Mouse (Mus musculus): Measurements from ENCODE around the gene Gm28374. TPM values are rescaled to one million over a fixed set of nuclear protein-coding genes. Genes with fewer than 3 reads are reported as not detected.
A peak's percentile ranks its signal among the peaks of the same experiment; 100 is the strongest.

Gene Gm28374
- total RNA-seq, 2 experiments from 2014 or later: 0.59 to 1.3 TPM

DNA sequence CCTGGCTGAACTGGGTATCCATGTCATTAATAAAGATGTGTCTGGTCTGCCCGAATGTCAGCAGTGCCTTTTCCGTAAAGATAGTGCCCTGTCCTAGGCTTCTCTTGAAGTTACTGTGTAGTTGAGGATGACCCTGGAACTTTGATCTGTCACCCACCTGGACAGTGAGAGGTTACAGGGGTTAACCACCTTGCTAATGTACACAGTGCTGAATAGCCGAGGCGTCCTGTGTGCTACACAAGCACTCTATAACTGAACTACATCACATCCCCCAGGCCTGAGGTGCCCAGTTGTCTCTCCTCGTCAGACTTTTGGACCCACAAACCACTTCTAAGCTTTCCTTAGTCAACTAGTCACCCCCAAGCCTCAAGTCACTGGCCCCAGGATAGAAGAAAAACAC lies 19.6 kb downstream of the Gm28374 start:
- no peak for DNase-seq (ENCODE audit: low spot score in 2 of 2)
- intact Hi-C loops (cut with DNase I): no loop called here

DNA sequence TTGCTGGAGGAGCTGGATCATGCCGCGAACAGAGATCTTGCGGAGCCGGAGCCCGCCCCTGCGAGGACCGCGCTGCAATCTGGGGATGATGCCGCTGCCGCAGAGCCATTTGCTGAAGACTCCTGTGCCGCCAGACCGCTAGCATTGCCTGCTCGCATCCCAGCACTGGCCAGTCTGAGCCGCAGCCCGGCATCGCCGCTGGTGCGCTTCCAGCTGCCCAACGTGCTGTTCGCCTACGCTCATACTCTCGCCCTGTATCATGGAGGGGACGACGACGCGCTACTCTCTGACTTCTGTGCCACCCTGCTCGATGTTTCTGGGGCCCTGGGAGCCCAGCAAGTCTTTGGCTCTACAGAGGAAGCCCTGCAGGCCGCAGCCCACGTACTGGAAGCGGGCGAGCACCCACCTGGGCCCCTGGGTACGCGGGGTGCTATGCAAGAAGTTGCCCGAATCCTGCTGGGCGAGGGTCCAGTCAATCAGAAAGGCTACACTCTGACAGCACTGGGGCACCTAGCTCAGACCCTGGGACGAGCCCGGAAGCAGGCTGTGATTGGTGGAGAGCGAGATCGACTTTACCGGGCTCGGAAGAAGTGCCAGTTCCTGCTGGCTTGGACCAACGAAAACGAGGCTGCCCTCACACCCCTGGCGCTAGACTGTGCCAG lies 20.3 kb downstream of the Gm28374 start:
- peak; percentile 39 to 55 for DNase-seq (ENCODE audit: low spot score in 2 of 2)
- intact Hi-C loops (cut with DNase I): no loop called here

DNA sequence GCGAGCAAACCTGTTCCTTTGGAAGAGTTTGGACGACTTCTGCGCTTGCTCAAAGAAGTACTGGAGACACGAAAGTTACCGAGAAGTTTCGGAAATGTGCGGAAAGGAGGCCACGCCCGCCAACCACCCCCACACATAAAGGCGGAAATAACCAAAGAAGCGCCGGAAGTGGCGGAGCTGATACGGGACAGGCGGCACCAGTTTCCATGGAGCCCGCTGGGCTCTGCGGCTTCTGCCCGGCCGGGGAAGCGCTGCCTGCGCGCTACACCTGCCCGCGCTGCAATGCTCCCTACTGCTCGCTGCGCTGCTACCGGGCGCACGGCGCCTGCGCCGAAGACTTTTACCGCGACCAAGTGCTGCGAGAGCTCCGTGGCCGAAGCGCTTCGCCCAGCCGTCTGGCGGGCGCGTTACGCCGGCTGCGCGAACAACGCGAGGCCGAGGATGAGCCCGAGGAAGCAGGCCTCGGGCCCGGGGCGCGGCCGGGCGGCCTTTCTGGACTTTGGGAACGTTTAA lies 21.0 kb downstream of the Gm28374 start, which contains the start of gene Znhit2:
Znhit2 (plus strand) TSS at position 172 of the 513 bp plus-strand sequence.
- DNase-seq (ENCODE audit: low spot score in 2 of 2): peak; percentile 95 to 96
- intact Hi-C loops (cut with DNase I): no loop called here

DNA sequence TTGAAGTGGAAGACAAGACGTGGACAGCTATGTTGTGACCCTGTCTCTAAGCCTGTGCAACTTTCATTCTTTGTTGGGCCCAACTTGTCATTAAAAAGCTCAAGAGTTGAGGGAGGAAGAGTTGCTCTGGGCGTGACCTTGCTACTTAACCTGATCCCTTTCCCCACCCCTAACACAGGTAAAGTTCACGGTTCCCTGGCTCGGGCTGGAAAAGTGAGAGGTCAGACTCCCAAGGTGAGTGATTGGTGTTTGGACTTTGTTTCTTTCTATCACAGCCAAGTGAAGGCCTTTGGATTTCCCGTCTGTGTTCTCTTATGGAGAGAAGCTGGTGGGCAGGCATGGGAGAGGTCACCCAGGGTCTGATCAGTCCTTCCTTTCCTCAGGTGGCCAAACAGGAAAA lies 23.1 kb downstream of the Gm28374 start:
- no peak for DNase-seq (ENCODE audit: low spot score in 2 of 2)
- intact Hi-C loops (cut with DNase I): no loop called here

DNA sequence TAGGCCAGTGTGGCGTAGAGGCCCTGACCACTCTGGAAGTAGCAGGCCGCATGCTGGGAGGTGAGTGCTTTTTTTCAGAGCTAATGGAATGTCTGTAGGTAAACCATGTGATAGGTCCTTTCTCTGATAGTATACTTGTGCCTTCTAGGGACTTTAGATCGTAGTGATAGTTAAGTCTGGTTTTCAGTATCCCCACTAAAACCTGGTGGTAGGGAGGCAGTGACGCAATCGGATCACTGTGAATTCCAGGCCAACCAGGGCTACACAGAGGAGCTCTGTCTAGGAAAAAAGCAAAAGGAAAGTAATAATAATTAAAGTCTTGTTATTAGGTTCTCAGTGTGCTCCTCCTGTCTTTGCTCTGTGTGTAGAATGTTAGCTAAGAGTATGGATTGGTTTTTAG lies 23.5 kb downstream of the Gm28374 start:
- intact Hi-C loops (cut with DNase I): no loop called here
- DNase-seq (ENCODE audit: low spot score in 2 of 2): no peak

DNA sequence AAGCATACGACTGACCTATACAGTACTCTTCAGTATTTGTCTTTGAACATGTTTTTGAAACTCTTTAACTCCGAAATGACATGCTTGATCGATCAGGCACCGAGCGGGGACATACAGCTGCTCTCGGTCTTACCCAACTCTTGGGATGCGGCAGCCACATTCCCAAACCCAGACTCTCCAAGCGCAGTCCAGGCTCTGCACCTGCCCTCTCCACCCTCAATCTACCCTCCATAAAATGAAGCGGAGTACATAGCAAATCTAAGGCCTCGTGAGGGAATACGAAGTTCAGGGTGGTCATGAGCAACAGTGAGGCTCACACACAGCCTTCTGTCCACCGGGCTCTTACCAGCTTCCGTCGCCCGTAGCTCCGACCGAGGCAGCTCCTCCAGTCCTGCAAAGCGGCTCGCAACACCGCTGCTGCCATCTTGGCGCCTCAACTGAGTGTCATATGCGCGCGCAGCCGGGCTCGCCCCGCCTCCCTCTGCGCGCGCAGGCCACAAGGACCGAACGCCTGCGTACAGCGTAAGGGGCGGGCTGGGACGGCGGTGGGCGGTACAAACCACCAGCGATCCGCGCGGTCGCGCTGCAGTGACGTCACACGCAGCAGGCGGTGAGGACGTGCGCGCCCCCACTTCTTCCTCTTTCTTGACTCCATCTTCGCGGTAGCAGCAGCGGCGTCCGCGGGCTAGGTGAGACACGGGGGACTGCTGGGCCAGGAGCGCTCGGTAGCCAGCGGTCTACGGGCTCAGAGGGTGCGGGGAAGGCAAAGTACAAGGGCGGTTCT lies 24.6 kb downstream of the Gm28374 start, which contains the start of the genes Mrpl49 and Fau:
Mrpl49 (minus strand) TSS at position 473 of the 784 bp plus-strand sequence.
Fau (plus strand) TSS at position 532 of the 784 bp plus-strand sequence.
- DNase-seq (ENCODE audit: low spot score in 2 of 2): peak; percentile 99 to 100
- intact Hi-C loops (cut with DNase I): loop anchor here (1.0 kb wide), 1 partner anchor 10 kb away; no protein-coding TSS in a partner anchor

DNA sequence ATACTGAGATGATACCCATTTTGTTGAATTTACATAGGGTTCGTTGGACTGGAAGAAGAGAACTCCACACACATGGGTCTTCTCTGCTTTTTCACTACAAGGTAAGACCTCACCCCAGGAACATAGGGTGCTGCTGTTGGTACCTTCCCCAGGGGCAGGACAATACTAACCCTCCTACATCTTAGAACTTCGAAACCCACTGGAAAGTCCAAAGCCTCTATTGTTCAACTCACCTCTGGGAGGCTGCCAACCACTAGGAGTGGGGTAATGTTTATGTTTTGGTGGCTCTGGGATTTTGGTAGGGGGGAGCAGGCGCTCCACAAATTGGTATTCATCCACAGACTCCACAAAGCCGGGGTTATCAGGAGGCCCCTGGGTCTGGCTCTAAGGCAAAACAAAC lies 25.4 kb downstream of the Gm28374 start:
- no peak for DNase-seq (ENCODE audit: low spot score in 2 of 2)
- intact Hi-C loops (cut with DNase I): loop anchor here (1.0 kb wide), 1 partner anchor 9 kb away; no protein-coding TSS in a partner anchor

DNA sequence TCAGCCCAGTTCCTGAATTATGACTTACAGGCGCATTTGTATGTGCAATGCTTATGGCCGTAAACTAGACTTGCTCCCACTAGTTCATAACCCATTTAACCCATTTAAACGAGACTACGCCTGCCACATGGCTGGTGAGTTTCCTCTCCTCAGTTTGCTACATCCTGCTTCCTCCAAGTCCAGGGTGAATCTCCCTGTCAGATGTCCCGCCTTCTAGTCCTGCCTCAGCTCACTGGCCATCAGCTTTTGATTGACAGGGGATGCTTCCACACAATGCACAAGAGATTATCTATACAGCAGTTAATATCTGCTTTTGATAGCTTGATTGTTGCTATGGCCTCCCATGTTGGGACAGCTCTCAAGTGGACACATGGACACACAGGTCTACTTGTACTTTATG lies 27.8 kb downstream of the Gm28374 start:
- intact Hi-C loops (cut with DNase I): no loop called here
- no peak for DNase-seq (ENCODE audit: low spot score in 2 of 2)

DNA sequence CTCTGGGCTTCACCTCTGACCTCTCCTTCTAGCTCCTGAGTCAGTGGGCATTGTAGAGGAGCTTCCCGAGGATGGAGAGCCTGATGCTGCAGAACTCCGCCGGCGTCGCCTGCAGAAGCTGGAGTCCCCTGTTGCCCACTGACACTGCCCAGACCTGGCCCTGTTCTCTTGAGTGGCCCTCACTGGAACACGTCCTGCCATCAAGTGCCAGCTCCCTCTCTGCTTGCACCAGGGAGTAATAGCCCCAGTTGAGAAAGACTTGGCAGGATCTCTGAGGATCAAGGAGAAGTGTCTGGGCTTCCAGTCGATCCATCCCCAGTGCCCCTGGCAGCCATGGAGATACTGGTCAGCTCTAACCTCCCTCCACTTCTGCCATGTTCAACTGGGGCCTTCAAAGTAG lies 29.5 kb downstream of the Gm28374 start:
- peak in 1 of 2 experiments; percentile 0 for DNase-seq (ENCODE audit: low spot score in 2 of 2)
- intact Hi-C loops (cut with DNase I): no loop called here

DNA sequence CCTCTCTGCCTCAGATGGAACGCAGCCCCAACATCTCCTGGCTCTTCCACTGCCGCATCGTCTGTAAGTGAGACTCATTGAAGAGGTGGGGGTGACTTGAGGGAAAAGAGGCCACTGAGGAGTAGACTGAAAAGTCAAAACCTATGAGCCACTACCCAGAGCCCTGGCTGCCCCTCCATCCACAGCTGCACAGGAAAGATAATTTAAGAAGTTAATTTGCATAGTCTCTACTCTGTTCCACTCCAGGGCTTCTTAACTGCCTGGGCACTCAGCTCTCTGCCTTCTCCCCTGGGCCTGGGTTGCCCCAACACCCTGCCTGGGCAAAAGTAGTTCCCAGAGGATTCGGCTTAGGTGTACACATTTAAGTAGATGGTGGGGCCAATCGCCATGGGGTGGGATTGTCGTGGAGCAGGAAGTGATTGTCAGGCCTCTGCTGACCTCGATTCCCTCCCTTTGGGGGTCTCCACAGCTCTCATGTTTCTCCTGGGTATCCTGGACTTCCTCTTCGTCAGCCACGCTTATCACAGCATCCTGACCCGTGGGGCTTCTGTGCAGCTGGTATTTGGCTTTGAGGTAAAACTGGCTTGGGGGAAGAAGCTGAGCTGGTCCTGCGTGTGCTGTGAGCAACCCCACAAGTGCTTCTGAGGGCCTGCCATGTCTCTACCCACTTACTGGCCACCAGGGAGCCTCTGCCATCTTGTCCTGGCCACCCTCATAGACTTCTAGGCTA lies 33.2 kb downstream of the Gm28374 start:
- DNase-seq (ENCODE audit: low spot score in 2 of 2): no peak
- intact Hi-C loops (cut with DNase I): no loop called here

DNA sequence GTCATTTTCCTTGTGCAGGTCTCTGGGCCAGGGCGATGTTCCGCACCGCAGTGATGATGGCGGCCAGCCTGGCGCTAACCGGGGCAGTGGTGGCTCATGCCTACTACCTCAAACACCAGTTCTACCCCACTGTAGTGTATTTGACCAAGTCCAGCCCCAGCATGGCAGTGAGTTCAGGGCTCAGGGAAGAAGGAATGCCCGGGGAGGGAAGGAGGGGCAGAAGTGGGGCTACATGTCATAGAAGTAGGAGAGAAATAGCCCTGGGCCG lies 34.2 kb downstream of the Gm28374 start:
- no peak for DNase-seq (ENCODE audit: low spot score in 2 of 2)
- intact Hi-C loops (cut with DNase I): loop anchor here (1.0 kb wide), 1 partner anchor 9 kb away; the partner anchor contains the start of genes Fau and Mrpl49

DNA sequence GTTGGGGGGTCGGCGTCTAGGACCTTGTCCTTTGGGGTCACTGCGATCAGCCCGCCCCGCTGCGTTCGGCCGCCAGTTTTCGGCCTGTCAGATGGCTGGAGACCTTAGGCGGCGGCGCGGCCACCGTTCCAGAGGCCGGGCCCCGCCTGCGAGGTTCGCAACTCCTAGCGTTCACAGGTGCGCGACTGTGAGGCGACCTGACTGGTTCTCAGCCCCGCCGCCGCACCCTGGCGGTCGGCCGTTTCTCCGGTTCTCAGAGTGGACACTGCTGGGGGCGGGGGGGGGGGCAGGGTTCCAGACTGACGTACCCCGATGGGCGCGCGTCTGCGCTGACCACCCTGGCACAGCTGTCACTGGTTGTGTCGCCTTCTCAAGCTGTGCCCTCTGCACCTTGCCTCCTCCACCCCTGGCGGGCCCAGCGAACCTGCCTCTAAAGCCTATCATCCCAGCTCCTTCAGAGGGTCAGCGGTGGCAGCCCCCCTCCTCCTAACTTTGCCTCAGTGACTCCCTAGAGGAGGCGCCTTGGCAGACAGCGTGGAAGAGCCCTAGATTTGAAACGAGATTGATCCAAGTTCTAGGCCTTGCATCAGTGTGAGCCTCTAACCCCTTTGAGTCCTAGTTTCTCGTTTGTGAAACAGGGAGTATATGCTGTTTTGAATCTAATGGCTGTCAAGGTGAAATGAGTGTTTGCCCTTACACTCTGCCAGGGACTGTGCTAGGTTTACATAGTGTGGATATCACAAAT lies 34.7 kb downstream of the Gm28374 start:
- DNase-seq (ENCODE audit: low spot score in 2 of 2): peak in 1 of 2 experiments; percentile 17
- intact Hi-C loops (cut with DNase I): loop anchor here (1.0 kb wide), 1 partner anchor 10 kb away; the partner anchor contains the start of genes Fau and Mrpl49

DNA sequence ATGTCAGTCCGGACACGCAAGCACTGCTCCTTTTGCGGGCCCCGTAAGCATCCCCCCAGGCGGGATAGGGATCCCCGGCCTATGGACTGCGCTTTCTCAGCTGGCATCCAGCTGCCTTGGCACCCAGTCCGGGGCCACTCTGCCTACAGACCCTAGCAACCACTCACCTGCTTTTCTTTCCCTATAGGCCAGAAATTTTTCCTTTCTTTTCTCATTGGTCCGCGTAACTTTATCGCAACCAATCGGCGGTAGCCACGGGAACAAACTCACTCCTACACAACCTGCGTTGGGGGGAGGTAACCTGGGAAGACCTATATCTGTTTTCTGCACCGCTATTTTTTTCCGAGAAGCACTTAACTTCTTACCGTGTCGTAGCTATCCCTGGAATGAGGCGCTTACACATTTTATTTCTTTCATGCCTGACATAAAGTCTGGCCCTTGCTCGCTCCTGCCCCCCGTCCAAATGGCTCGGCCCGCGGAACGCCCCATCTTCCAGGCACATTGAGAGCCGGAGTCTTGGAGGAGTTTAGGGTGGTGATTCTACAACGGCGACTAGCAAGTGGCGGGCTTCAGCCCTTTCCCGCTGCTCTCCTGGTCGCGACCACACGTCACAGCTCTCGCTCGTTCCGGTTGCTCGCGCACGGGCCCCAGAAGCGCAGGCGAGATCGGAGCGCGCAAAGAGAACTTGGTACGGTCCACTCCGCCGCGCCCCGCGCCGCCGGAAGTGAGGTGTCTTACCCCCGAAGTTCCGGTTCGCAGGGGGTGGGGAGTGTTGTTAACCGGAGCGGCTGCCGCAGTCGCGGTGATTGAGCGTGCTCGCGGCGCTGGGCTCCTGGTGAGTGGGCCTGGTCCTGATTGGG lies 35.5 kb downstream of the Gm28374 start, which contains the start of gene Syvn1:
Syvn1 (plus strand) TSS at position 283 of the 860 bp plus-strand sequence.
- intact Hi-C loops (cut with DNase I): loop anchor here (1.0 kb wide), 1 partner anchor 11 kb away; the partner anchor contains the start of genes Fau and Mrpl49

DNA sequence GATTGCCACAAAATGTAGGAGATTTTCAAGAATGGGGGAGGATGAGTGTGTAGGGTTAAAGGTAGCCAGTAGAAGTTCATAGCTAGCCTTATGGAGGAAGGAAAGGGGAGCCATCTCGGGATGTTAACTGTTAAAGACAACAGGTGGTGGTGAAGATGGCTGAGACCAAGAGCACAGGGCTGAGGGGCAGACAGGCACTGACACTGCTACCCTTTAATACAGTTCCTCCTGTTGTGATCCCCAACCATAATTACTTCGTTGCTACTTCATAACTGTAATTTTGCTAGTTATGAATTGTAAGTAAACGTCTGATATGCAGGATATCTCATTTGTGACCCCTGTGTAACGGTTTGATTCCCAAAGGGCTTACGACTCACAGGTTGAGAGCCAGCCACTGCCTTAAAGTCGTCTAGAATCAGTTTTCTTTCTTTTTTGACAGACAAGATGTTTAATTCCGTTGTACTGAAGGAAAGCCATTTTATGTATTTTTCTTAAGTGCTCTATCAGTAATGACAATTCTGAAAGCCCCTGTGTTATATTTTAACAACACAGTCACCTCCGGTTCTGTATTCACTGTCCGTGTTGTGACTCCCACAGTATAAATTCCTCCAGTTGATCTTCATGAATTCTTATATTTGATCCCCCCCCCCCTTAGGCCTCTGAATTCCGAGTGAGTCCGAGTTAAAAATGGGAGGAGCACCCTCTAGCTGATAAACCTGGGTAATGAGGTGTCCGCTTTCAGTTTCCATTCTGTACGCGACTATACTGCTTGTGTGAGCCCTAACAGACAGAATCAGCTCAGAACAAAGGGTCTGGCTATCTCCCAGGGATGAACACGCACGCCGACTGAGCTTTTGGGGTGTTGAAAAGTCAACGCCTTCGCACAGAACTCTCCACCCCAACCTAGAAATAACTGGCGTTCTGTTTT lies 36.4 kb downstream of the Gm28374 start:
- no peak for DNase-seq (ENCODE audit: low spot score in 2 of 2)
- intact Hi-C loops (cut with DNase I): loop anchor here (2.0 kb wide), 1 partner anchor 81 kb away; the partner anchor contains the start of gene Pola2

More for the DNA sequence above, 35.5 kb downstream of the Gm28374 start, which contains the start of gene Syvn1:
- peak; percentile 91 to 96 for DNase-seq (ENCODE audit: low spot score in 2 of 2)

DNA sequence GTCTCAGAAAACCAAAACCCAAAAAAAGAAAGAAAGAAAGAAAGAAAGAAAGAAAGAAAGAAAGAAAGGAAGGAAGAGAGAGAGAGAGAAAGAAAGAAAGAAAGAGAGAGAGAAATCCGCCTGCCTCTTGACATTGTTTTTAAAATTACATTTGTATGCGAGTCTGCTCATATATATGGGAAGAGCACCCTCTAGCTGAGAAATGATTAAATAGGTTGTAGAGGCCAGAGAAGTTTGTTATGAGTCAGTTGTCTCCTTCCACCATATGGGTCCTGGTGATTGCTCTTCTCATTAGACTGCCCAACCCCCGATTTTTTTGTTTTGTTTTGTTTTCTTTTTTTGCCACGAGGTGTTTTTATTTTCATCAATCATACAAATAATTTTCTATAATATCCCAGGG lies 38.0 kb downstream of the Gm28374 start:
- peak in 1 of 2 experiments; percentile 19 for DNase-seq (ENCODE audit: low spot score in 2 of 2)
- intact Hi-C loops (cut with DNase I): loop anchor here (2.0 kb wide), 1 partner anchor 79 kb away; the partner anchor contains the start of gene Pola2

DNA sequence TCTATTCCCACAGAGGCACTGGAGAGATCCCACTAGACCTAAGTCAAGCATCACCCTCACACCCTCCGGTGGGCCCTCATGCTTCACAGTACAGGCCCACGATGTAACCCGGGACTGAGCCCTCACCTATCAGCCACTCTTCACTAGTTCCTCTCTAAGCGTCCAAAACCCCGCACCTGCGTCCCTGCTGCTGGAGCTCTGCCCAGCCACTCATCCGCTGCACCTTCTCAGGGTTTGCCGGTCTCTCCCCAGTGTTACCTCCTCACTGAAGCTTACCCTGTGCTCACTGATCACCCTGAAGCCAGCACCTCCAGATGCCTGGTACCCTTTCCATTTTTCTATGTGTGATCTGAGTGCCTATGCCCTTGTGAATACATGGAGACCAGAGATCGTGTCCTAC lies 39.8 kb downstream of the Gm28374 start:
- intact Hi-C loops (cut with DNase I): no loop called here
- DNase-seq (ENCODE audit: low spot score in 2 of 2): no peak

DNA sequence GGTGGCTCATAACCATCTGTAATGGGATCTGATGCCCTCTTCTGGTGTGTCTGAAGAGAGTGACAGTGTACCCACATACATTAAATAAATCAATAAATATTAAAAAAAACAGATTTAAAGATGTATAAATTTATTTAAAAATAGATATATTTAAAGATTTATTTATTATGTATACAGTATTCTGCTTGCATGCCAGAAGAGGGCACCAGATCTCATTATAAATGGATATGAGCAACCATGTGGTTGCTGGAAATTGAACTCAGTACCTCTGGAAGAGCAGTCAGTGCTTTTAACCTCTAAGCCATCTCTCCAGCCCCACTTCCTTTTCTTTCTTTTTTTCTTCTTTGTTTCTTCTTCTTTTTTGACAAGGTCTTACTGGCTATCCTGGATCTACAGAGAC lies 42.1 kb downstream of the Gm28374 start:
- intact Hi-C loops (cut with DNase I): no loop called here
- no peak for DNase-seq (ENCODE audit: low spot score in 2 of 2)

Measured in left cerebral cortex, postnatal 14 days (tissue).